Mouse (Mus musculus) layer of hippocampus, adult 6 months (tissue): ENCODE measurements around the gene Tent2. TPM values are rescaled to one million over a fixed set of nuclear protein-coding genes. Genes with fewer than 3 reads are reported as not detected.

Source experiments
- long read RNA-seq, 2 experiments: library from polyadenylated mRNA; unstranded; transcript quantifications; one replicate each; pipeline ENCODE4 v2.0.0; 2019 to 2020
- polyA plus RNA-seq: library from polyadenylated mRNA; unstranded; fragments of <200 nt; fragmentation: Nextera tagmentation; gene quantifications from 2 replicates; pipeline ENCODE4 v1.2.3, GENCODE M21; 2021

The Tent2 gene
- polyA plus RNA-seq: 10.1 and 11.1 TPM in 2 replicates
- long read RNA-seq, experiment 1, transcript Tent2-201 (15 exons, 2,990 nt): major isoform, 8 of 16 reads
- long read RNA-seq, experiment 1, partial matches to known transcripts: 2 of 16 reads
- long read RNA-seq, experiment 1, other reads (novel, unspliced or antisense): 6 of 16 reads
- long read RNA-seq, experiment 2, transcript Tent2-205 (15 exons, 3,081 nt): minor isoform, 17 of 126 reads
- long read RNA-seq, experiment 2, transcript Tent2-201 (15 exons, 2,990 nt): major isoform, 75 of 126 reads
- long read RNA-seq, experiment 2, partial matches to known transcripts: 1 of 126 reads
- long read RNA-seq, experiment 2, other reads (novel, unspliced or antisense): 33 of 126 reads

GRCm38 (mm10) chr13:93191831-93192645 lies at the start of gene Tent2:
Gene Tent2, minus strand, starts transcription at chr13:93192385.

GRCm38 (mm10) chr13:93144336-93145167 lies 47.6 kb downstream of the Tent2 start, which contains the start of gene Cmya5:
Gene Cmya5, minus strand, starts transcription at chr13:93144724.

Other genes with a start within 250 kb of the Tent2 start
- gene Cmya5, start 47.7 kb downstream of the Tent2 start, polyA plus RNA-seq: 0.43 and 0.46 TPM in 2 replicates
- gene Homer1, start 107.2 kb upstream of the Tent2 start, polyA plus RNA-seq: 13.7 and 14.5 TPM in 2 replicates